Mouse (Mus musculus) C2C12 (cell line): ENCODE results near the gene Med11. TPM values are rescaled to one million over a fixed set of nuclear protein-coding genes. Genes with fewer than 3 reads are reported as not detected.
A peak's percentile ranks its signal among the peaks of the same experiment; 100 is the strongest.

ENCODE experiments used
- H3K27me3 ChIP-seq: one replicate; pipeline ENCODE4 v1.6.1; 2011; ENCODE audit not compliant: control insufficient read depth, insufficient read depth, insufficient read length
- H3K36me3 ChIP-seq: one replicate; pipeline ENCODE4 v1.6.1; 2011; ENCODE audit not compliant: control insufficient read depth, insufficient read depth
- H3K4me3 ChIP-seq: one replicate; pipeline ENCODE4 v1.5.1; 2011; ENCODE audit warnings: mild to moderate bottlenecking, control low read depth; ENCODE audit not compliant: poor library complexity, insufficient read depth, severe bottlenecking
- H3K79me2 ChIP-seq: one replicate; pipeline ENCODE4 v1.6.1; 2011; ENCODE audit not compliant: control insufficient read depth, insufficient read depth
- H3K79me3 ChIP-seq: one replicate; pipeline ENCODE4 v1.6.1; 2011; ENCODE audit warnings: low read depth, control low read depth
- H3ac ChIP-seq: one replicate; pipeline ENCODE3; 2011; ENCODE audit warnings: low read depth; ENCODE audit not compliant: control insufficient read depth, insufficient read length
- CEBPB ChIP-seq: IDR thresholded peaks from one replicate; pipeline ENCODE4 v1.6.1; 2011; ENCODE audit warnings: low read depth, mild to moderate bottlenecking, control low read depth, moderate library complexity
- CTCF ChIP-seq: IDR thresholded peaks from one replicate; pipeline ENCODE4 v1.5.1; 2011; ENCODE audit not compliant: control insufficient read depth, insufficient read depth, insufficient read length
- FOSL1 ChIP-seq: IDR thresholded peaks from one replicate; pipeline ENCODE4 v1.8.0; 2011; ENCODE audit warnings: mild to moderate bottlenecking, low read length; ENCODE audit not compliant: poor library complexity, insufficient read depth, severe bottlenecking
- MAX ChIP-seq: IDR thresholded peaks from one replicate; pipeline ENCODE4 v1.6.1; 2011; ENCODE audit warnings: mild to moderate bottlenecking, control low read depth
- MYOD1 ChIP-seq: IDR thresholded peaks from one replicate; pipeline ENCODE4 v1.6.1; 2011; ENCODE audit warnings: low read depth; ENCODE audit not compliant: control insufficient read depth, insufficient read length
- MYOG ChIP-seq: IDR thresholded peaks from one replicate; pipeline ENCODE4 v1.6.1; 2011; ENCODE audit not compliant: control insufficient read depth, insufficient read length; ENCODE audit errors: extremely low read depth
- USF1 ChIP-seq: IDR thresholded peaks from one replicate; pipeline ENCODE4 v1.6.1; 2011; ENCODE audit warnings: low read depth, mild to moderate bottlenecking, control low read depth, moderate library complexity
- long read RNA-seq, 2 experiments: library from polyadenylated mRNA; unstranded; transcript quantifications; one replicate each; pipeline ENCODE4 v2.0.0; 2019 to 2020
- polyA plus RNA-seq: library from polyadenylated mRNA; unstranded; fragments of >200 nt; fragmentation: generic; extraction: Trizol; gene quantifications from one replicate; pipeline ENCODE4 v1.2.1, GENCODE M21; 2012; ENCODE audit warnings: missing spikeins

Med11 gene
- polyA plus RNA-seq = 46.2 TPM
- long read RNA-seq, experiment 1, transcript Med11-201 (3 exons, 902 nt) = major isoform, 18 of 19 reads
- long read RNA-seq, experiment 1, partial matches to known transcripts = 0 of 19 reads
- long read RNA-seq, experiment 1, other reads (novel, unspliced or antisense) = 0 of 19 reads
- long read RNA-seq, experiment 2, partial matches to known transcripts = 0 of 6 reads
- long read RNA-seq, experiment 2, other reads (novel, unspliced or antisense) = 0 of 6 reads

GRCm38 (mm10) chr11:70451797-70452498, at the start of gene Med11:
Gene Med11, plus strand, starts transcription at chr11:70451919.
- peaks cover 5% of the 10 kb centered on the region for H3K79me3 ChIP-seq
- H3K36me3 ChIP-seq = peaks cover 4% of the 10 kb centered on the region
- H3K79me2 ChIP-seq = peaks cover 18% of the 10 kb centered on the region
- peak within 1 kb of the TSS; percentile 98 for H3ac ChIP-seq
- H3K27me3 ChIP-seq = no peaks in the 10 kb centered on the region
- H3K4me3 ChIP-seq = peak within 1 kb of the TSS; percentile 51
- TF ChIP-seq MAX (peak; percentile 100), MYOG (no peak), MYOD1 (no peak), CTCF (peak; percentile 94), FOSL1 (no peak), USF1 (peak; percentile 68)

GRCm38 (mm10) chr11:70403598-70403997, 48.1 kb upstream of the Med11 start:
- Histone ChIP-seq H3K36me3 (peaks cover 78% of the 10 kb centered on the region), H3K4me3 (no peak overlapping the region), H3ac (no peak overlapping the region), H3K79me2 (peaks cover 69% of the 10 kb centered on the region), H3K79me3 (peaks cover 44% of the 10 kb centered on the region), H3K27me3 (no peaks in the 10 kb centered on the region)
- TF ChIP-seq MAX = no peak
- no peak for TF ChIP-seq FOSL1
- TF ChIP-seq MYOD1 = no peak
- no peak for TF ChIP-seq CTCF
- no peak for TF ChIP-seq USF1
- TF ChIP-seq CEBPB = no peak

GRCm38 (mm10) chr11:70409594-70410296, 42.0 kb upstream of the Med11 start, which contains the start of gene Pelp1:
Gene Pelp1, minus strand, starts transcription at chr11:70410031.
- peaks cover 59% of the 10 kb centered on the region for H3K79me2 ChIP-seq
- H3K27me3 ChIP-seq = no peaks in the 10 kb centered on the region
- TF ChIP-seq MAX = peak; percentile 96
- TF ChIP-seq MYOG = no peak
- TF ChIP-seq USF1 = peak; percentile 91
- no peak for TF ChIP-seq CTCF
- H3K36me3 ChIP-seq = peaks cover 26% of the 10 kb centered on the region
- H3ac ChIP-seq = peak within 1 kb of the TSS; percentile 73
- peak within 1 kb of the TSS; percentile 96 for H3K4me3 ChIP-seq
- peaks cover 47% of the 10 kb centered on the region for H3K79me3 ChIP-seq

- TF ChIP-seq MYOG (no peak), CEBPB (no peak), FOSL1 (no peak), USF1 (no peak)
- peak overlapping the region; percentile 96 for H3K4me3 ChIP-seq
- peaks cover 53% of the 10 kb centered on the region for H3K79me2 ChIP-seq
- H3K36me3 ChIP-seq = peaks cover 21% of the 10 kb centered on the region
- H3ac ChIP-seq = peak overlapping the region; percentile 73
- H3K79me3 ChIP-seq = peaks cover 42% of the 10 kb centered on the region
- no peaks in the 10 kb centered on the region for H3K27me3 ChIP-seq
Observed at GRCm38 (mm10) chr11:70410297-70410643, 41.4 kb upstream of the Med11 start.

GRCm38 (mm10) chr11:70412591-70412990, 39.1 kb upstream of the Med11 start:
- TF ChIP-seq USF1 (peak; percentile 37), CTCF (no peak)
- H3K27me3 ChIP-seq = peaks cover 5% of the 10 kb centered on the region
- H3ac ChIP-seq = peak overlapping the region; percentile 24
- peaks cover 19% of the 10 kb centered on the region for H3K79me3 ChIP-seq
- H3K79me2 ChIP-seq = peaks cover 30% of the 10 kb centered on the region
- H3K4me3 ChIP-seq = no peak overlapping the region
- peaks cover 1% of the 10 kb centered on the region for H3K36me3 ChIP-seq

GRCm38 (mm10) chr11:70413961-70414360, 37.8 kb upstream of the Med11 start:
- no peaks in the 10 kb centered on the region for H3K36me3 ChIP-seq
- peaks cover 16% of the 10 kb centered on the region for H3K79me2 ChIP-seq
- H3K27me3 ChIP-seq = peaks cover 5% of the 10 kb centered on the region
- no peak for TF ChIP-seq CTCF
- no peak for TF ChIP-seq USF1
- peak; percentile 36 for TF ChIP-seq MAX
- no peak overlapping the region for H3ac ChIP-seq
- no peak overlapping the region for H3K4me3 ChIP-seq
- H3K79me3 ChIP-seq = peaks cover 5% of the 10 kb centered on the region
